In genomic region chr1:43446089-43446533, GRCm38 (mm10) we compare ENCODE assay signal across 8 mouse cellular contexts. TPM values are rescaled to one million over a fixed set of nuclear protein-coding genes. Genes with fewer than 3 reads are reported as not detected.
DNase-seq lines count a peak whose midpoint lies in the region; ATAC-seq and TF ChIP-seq lines count a peak whose summit lies in the region.

No protein-coding gene starts in this region.

- 0% methylated on average over 34 of the region's 44 CpGs for WGBS in forebrain, embryonic 11.5 days

- H3K27me3 ChIP-seq in forebrain, embryonic 11.5 days (ENCODE audit: control insufficient read depth, insufficient read depth, low read length) = peaks cover 2% of the 10 kb centered on the region; the same call in 1 of the 2 replicates

- peak; percentile 22 for DNase-seq in ES-E14 (ENCODE audit: low read depth, low spot score)
- peak; percentile 88 for DNase-seq in forebrain, embryonic 11.5 days (ENCODE audit: low spot score)
- peak; percentile 72 to 75 for DNase-seq in heart, postnatal 14 days
- peak; percentile 77 to 86 for DNase-seq in kidney, postnatal 4 days
- peak; percentile 78 to 84 for DNase-seq in lung, postnatal 4 days
- DNase-seq in retina, postnatal 7 days (ENCODE audit: low read depth, low spot score) = peak; percentile 34
- DNase-seq in urinary bladder, postnatal 10 days (ENCODE audit: low spot score) = peak; percentile 14

- peak overlapping the region; percentile 59 to 94 for H3K4me3 ChIP-seq in ES-E14 (ENCODE audit: insufficient read depth in 1 of 2, low read depth in 1 of 2, low read length in 2 of 2, poor library complexity in 1 of 2, severe bottlenecking in 1 of 2)
- H3K4me3 ChIP-seq in bone marrow macrophage, adult 2 months (ENCODE audit: insufficient read depth, low read length) = peak overlapping the region; percentile 76
- peak overlapping the region; percentile 91 for H3K4me3 ChIP-seq in forebrain, embryonic 11.5 days (ENCODE audit: low read depth, low read length)

- no peak overlapping the region for H3K27ac ChIP-seq in ES-E14 (ENCODE audit: insufficient read depth, low read depth, low read length, poor library complexity, severe bottlenecking)
- H3K27ac ChIP-seq in bone marrow macrophage, adult 2 months (ENCODE audit: insufficient read depth, low read depth, low read length) = no peak overlapping the region
- H3K27ac ChIP-seq in forebrain, embryonic 11.5 days (ENCODE audit: low read depth, low read length) = peak overlapping the region; percentile 84

- peaks cover 0 to 2% of the 10 kb centered on the region in 2 experiments; a peak in 1 of 4 replicates for H3K4me1 ChIP-seq in ES-E14 (ENCODE audit: control insufficient read depth in 2 of 2, insufficient read depth in 2 of 2, low read length in 2 of 2, poor library complexity in 1 of 2)
- H3K4me1 ChIP-seq in bone marrow macrophage, adult 2 months (ENCODE audit: control insufficient read depth, insufficient read depth, low read length) = peaks cover 29% of the 10 kb centered on the region
- peaks cover 4% of the 10 kb centered on the region; the same call in 1 of the 2 replicates for H3K4me1 ChIP-seq in forebrain, embryonic 11.5 days (replicated peaks; ENCODE audit: control insufficient read depth, insufficient read depth, low read length)

- H3K9ac ChIP-seq in ES-E14 (ENCODE audit: insufficient read depth, low read depth, low read length, poor library complexity, severe bottlenecking) = peak overlapping the region; percentile 85
- H3K9ac ChIP-seq in forebrain, embryonic 11.5 days (ENCODE audit: low read length) = peak overlapping the region; percentile 94

- peak; percentile 78 for ATAC-seq in forebrain, embryonic 11.5 days (replicated peaks; ENCODE audit: low FRiP score)

- in situ Hi-C loops in ES-E14 (cut with MboI; ENCODE audit: low sequenced_read_pairs in 2 of 2, unreplicated experiment in 2 of 2) = no loop called here

- no peaks in the 10 kb centered on the region for H3K9me3 ChIP-seq in ES-E14 (ENCODE audit: control insufficient read depth, insufficient read depth, low read depth, low read length)
- no peaks in the 10 kb centered on the region for H3K9me3 ChIP-seq in forebrain, embryonic 11.5 days (ENCODE audit: control insufficient read depth, low read length)

- intact Hi-C loops in heart, postnatal 14 days (cut with DNase I) = loop anchor here (2.0 to 10.0 kb wide), 4 partner anchors 91 to 293 kb away; no protein-coding TSS in a partner anchor

- TF ChIP-seq CTCF in bone marrow macrophage, adult 2 months (IDR thresholded peaks at IDR 0.05; ENCODE audit: low read depth, low read length) = no peak

- no peaks in the 10 kb centered on the region for H3K36me3 ChIP-seq in ES-E14 (ENCODE audit: control insufficient read depth, insufficient read depth, low read length, poor library complexity, severe bottlenecking)
- H3K36me3 ChIP-seq in forebrain, embryonic 11.5 days (ENCODE audit: control insufficient read depth, insufficient read depth, low read length) = no peaks in the 10 kb centered on the region

- peak overlapping the region; percentile 93 for H3K4me2 ChIP-seq in forebrain, embryonic 11.5 days (ENCODE audit: low read depth, low read length, severe bottlenecking)

- TF ChIP-seq POLR2A in bone marrow macrophage, adult 2 months (IDR thresholded peaks at IDR 0.05; ENCODE audit: borderline replicate concordance, low read depth, low read length) = no peak

TF ChIP-seq in ES-E14, 5 proteins besides CTCF, POLR2A, EP300 and RAD21:
- TF ChIP-seq HCFC1 (IDR thresholded peaks at IDR 0.05; ENCODE audit: borderline replicate concordance, insufficient read depth, low read length) (no peak), CHD2 (IDR thresholded peaks at IDR 0.05; ENCODE audit: low read depth, low read length) (no peak), MAFK (IDR thresholded peaks at IDR 0.05; ENCODE audit: insufficient read depth, low read depth, low read length) (no peak), ZNF384 (IDR thresholded peaks at IDR 0.05; ENCODE audit: low read depth, low read length) (no peak), ZC3H11A (IDR thresholded peaks at IDR 0.05; ENCODE audit: borderline replicate concordance, low read depth, low read length) (no peak)

RNA-seq across cellular contexts. Expression of gene Nck2, which starts 1.7 kb away (rescaled TPM):
- 20.3 and 23.2 TPM in 2 replicates for total RNA-seq in ES-E14 (2012; rRNA removed)
- 11.2 TPM in 2 replicates for polyA plus RNA-seq in bone marrow macrophage, adult 2 months (2012; ENCODE audit: insufficient read depth, insufficient read length, missing spikeins)
- 37.8 and 38.6 TPM in 2 replicates for polyA plus RNA-seq in forebrain, embryonic 11.5 days (2014; fragmentation: Nextera tagmentation; extraction: Ambion mirVana)
- total RNA-seq in heart, postnatal 14 days (2021) = 10 to 100 TPM; 21.0 to 22.4 TPM

Comparison
In these comparisons a context has a peak if more than half of its experiments do, and no peak if none do; other contexts are left out.
1. DNase-seq: peak in every context shown above with its lines; median percentile 88 in forebrain, embryonic 11.5 days; 82 in kidney, postnatal 4 days; 81 in lung, postnatal 4 days; 74 in heart, postnatal 14 days; 34 in retina, postnatal 7 days; 22 in ES-E14; 14 in urinary bladder, postnatal 10 days.